In the genomic region with DNA sequence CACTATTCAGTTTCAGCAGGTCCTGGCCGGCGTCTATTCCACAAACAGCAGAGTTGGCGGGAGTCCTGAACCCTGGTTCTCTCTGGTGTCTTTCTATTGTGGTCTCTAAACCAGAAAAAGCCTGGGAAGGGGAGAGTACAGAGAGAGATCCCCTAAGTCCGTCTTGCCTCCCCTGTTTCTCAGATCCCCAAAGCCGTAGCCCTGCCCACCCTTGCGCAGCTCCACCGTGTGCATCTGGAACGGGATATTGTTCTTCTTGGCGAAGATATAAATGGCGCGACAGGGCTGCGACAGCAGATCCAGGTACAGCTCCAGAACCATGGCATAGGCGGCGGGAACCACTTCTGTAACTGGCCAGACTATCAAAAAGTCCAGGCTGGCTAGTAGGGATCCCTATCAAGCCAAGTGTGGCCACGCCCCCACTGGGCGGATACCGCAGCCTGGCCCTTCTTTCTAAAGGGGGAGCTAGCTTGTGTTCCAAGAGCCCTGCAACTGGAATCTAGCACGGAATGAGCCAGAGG, we compare ENCODE assay signal across 8 mouse cellular contexts. TPM values are rescaled to one million over a fixed set of nuclear protein-coding genes. Genes with fewer than 3 reads are reported as not detected.
A peak's percentile ranks its signal among the peaks of the same experiment; 100 is the strongest.
DNase-seq lines count a peak whose midpoint lies in the region; ATAC-seq and TF ChIP-seq lines count a peak whose summit lies in the region.

Gstt1 (minus strand) TSS at position 409 of the 521 bp plus-strand sequence.

- no peak for TF ChIP-seq POLR2A in small intestine, adult 2 months (IDR thresholded peaks at IDR 0.05; ENCODE audit: low read depth, low read length)

- no peak within 1 kb of the TSS for H3K27ac ChIP-seq in forebrain, embryonic 16.5 days (ENCODE audit: low read length)
- H3K27ac ChIP-seq in hindbrain, embryonic 10.5 days = peak within 1 kb of the TSS; percentile 64; the same call in 1 of the 2 replicates
- peak within 1 kb of the TSS; percentile 26 for H3K27ac ChIP-seq in small intestine, adult 2 months (ENCODE audit: insufficient read depth, low read depth, low read length)

- peaks cover 21% of the 10 kb centered on the region for H3K4me1 ChIP-seq in forebrain, embryonic 16.5 days (replicated peaks; ENCODE audit: control insufficient read depth, insufficient read depth, low read length)
- H3K4me1 ChIP-seq in hindbrain, embryonic 10.5 days (replicated peaks) = peaks cover 31% of the 10 kb centered on the region
- peaks cover 13% of the 10 kb centered on the region for H3K4me1 ChIP-seq in small intestine, adult 2 months (ENCODE audit: control insufficient read depth, insufficient read depth, insufficient read length, low read length)

- no peaks in the 10 kb centered on the region; the same call in 1 of the 2 replicates for H3K27me3 ChIP-seq in forebrain, embryonic 16.5 days (replicated peaks; ENCODE audit: control insufficient read depth, insufficient read depth, low read length)
- H3K27me3 ChIP-seq in hindbrain, embryonic 10.5 days (ENCODE audit: insufficient read depth, poor library complexity, severe bottlenecking) = peaks cover 24% of the 10 kb centered on the region
- no peaks in the 10 kb centered on the region for H3K27me3 ChIP-seq in small intestine, adult 2 months (ENCODE audit: control insufficient read depth, insufficient read depth, low read length)

- no peaks in the 10 kb centered on the region for H3K36me3 ChIP-seq in forebrain, embryonic 16.5 days (ENCODE audit: control insufficient read depth, insufficient read depth)
- no peaks in the 10 kb centered on the region for H3K36me3 ChIP-seq in hindbrain, embryonic 10.5 days
- no peaks in the 10 kb centered on the region for H3K36me3 ChIP-seq in small intestine, adult 2 months (ENCODE audit: control insufficient read depth, insufficient read depth, low read length)

- peak within 1 kb of the TSS; percentile 47 for H3K4me3 ChIP-seq in forebrain, embryonic 16.5 days (replicated peaks; ENCODE audit: low read length)
- H3K4me3 ChIP-seq in hindbrain, embryonic 10.5 days = peak within 1 kb of the TSS; percentile 52
- peak within 1 kb of the TSS; percentile 68 for H3K4me3 ChIP-seq in small intestine, adult 2 months (ENCODE audit: low read depth, low read length)

- peak; percentile 57 for DNase-seq in embryo, embryonic 10 days (ENCODE audit: low spot score)
- DNase-seq in embryo, embryonic 9.5 days (ENCODE audit: extremely low spot score) = no peak
- peak; percentile 79 for DNase-seq in cerebellum, adult 11-12 months
- DNase-seq in hindbrain, embryonic 10.5 days (ENCODE audit: low spot score) = peak; percentile 44
- peak in 1 of 2 experiments; percentile 23 for DNase-seq in layer of hippocampus, adult 8-10 months (ENCODE audit: low spot score in 2 of 2)
- DNase-seq in lung, postnatal 36 days = peak; percentile 87

- TF ChIP-seq CTCF in small intestine, adult 2 months (IDR thresholded peaks at IDR 0.05; ENCODE audit: extremely low read depth, insufficient read length, insufficient replicate concordance, low read depth, low read length) = no peak

- H3K9ac ChIP-seq in forebrain, embryonic 16.5 days (replicated peaks; ENCODE audit: low read depth, low read length) = peak within 1 kb of the TSS; percentile 9

- peak; percentile 49 for ATAC-seq in forebrain, embryonic 16.5 days

- WGBS in forebrain, embryonic 16.5 days = under 1% methylated on average over 18 of the region's 18 CpGs
- 5% methylated on average over 18 of the region's 18 CpGs for WGBS in hindbrain, embryonic 10.5 days
- 3% methylated on average over 18 of the region's 18 CpGs for WGBS in small intestine, adult 2 months

- H3K9me3 ChIP-seq in forebrain, embryonic 16.5 days (ENCODE audit: control insufficient read depth, low read length) = no peaks in the 10 kb centered on the region
- H3K9me3 ChIP-seq in hindbrain, embryonic 10.5 days = no peaks in the 10 kb centered on the region

- H3K4me2 ChIP-seq in forebrain, embryonic 16.5 days (ENCODE audit: low read length) = peak within 1 kb of the TSS; percentile 87

RNA-seq across cellular contexts. Expression of gene Gstt1, which starts in this region (rescaled TPM):
- polyA plus RNA-seq in forebrain, embryonic 16.5 days (2015; fragmentation: Nextera tagmentation; extraction: Ambion mirVana) = 10.5 and 15.2 TPM in 2 replicates
- 3.8 and 4.1 TPM in 2 replicates for polyA plus RNA-seq in hindbrain, embryonic 10.5 days (2016; fragmentation: Nextera tagmentation; extraction: Ambion mirVana)
- total RNA-seq in layer of hippocampus, adult 8-10 months (2022) = 10 to 100 TPM; 10.0 to 15.8 (median 12.8) TPM
- 103 and 157 TPM in 2 replicates for polyA plus RNA-seq in small intestine, adult 2 months (2012; rRNA removed)
